Mouse (Mus musculus) cortical plate, adult 2 months (tissue): ENCODE results near the gene Lgals4. TPM values are rescaled to one million over a fixed set of nuclear protein-coding genes. Genes with fewer than 3 reads are reported as not detected.

Source experiments
- H3K27ac ChIP-seq: fragments of 200-500 bp; 2 replicates; pipeline ENCODE4 v1.5.1; 2012; ENCODE audit warnings: low read length, control low read depth, inconsistent platforms; ENCODE audit not compliant: insufficient read depth
- H3K4me1 ChIP-seq: fragments of 200-500 bp; 2 replicates; pipeline ENCODE4 v1.6.1; 2011; ENCODE audit warnings: low read length; ENCODE audit not compliant: control insufficient read depth, insufficient read depth
- H3K4me3 ChIP-seq: fragments of 200-500 bp; 2 replicates; pipeline ENCODE4 v1.5.1; 2011; ENCODE audit warnings: mild to moderate bottlenecking, low read length, control low read depth; ENCODE audit not compliant: insufficient read depth
- CTCF ChIP-seq: fragments of 200-500 bp; IDR thresholded peaks from 2 replicates; pipeline ENCODE4 v1.5.1; 2011; ENCODE audit warnings: mild to moderate bottlenecking, control low read depth, low read length; ENCODE audit not compliant: insufficient read depth; ENCODE audit errors: extremely low read depth
- POLR2A ChIP-seq: fragments of 200-500 bp; IDR thresholded peaks from 2 replicates; pipeline ENCODE4 v1.6.1; 2011; ENCODE audit warnings: mild to moderate bottlenecking, low read length, control low read depth; ENCODE audit not compliant: insufficient read depth; ENCODE audit errors: extremely low read depth
- polyA plus RNA-seq: library from polyadenylated mRNA; depleted of rRNA; stranded (reverse); fragments of >200 nt; gene quantifications from 2 replicates; pipeline ENCODE4 v1.2.3, GENCODE M21; 2012

Lgals4 gene
- polyA plus RNA-seq, 1 experiment, result 9.5 TPM

GRCm38 (mm10) chr7:28820358-28821260 is 13.0 kb upstream of the Lgals4 start:
- Histone ChIP-seq H3K4me1 (peaks cover 15% of the 10 kb centered on the region), H3K27ac (peak overlapping the region; percentile 43; the same call in 1 of the 2 replicates), H3K4me3 (no peak overlapping the region)
- TF ChIP-seq CTCF (no peak), POLR2A (no peak)

- TF ChIP-seq CTCF, result no peak
- TF ChIP-seq POLR2A, result no peak
- Histone ChIP-seq H3K4me1 (peaks cover 15% of the 10 kb centered on the region), H3K27ac (no peak overlapping the region), H3K4me3 (no peak overlapping the region)
Observed at GRCm38 (mm10) chr7:28821261-28821831, 12.3 kb upstream of the Lgals4 start.

- peak; percentile 23; the same call in 1 of the 2 replicates for TF ChIP-seq POLR2A
- no peak for TF ChIP-seq CTCF
- H3K4me1 ChIP-seq, result peaks cover 13% of the 10 kb centered on the region
- no peak overlapping the region for H3K4me3 ChIP-seq
- no peak overlapping the region for H3K27ac ChIP-seq
Observed at GRCm38 (mm10) chr7:28822556-28822955, 11.1 kb upstream of the Lgals4 start.

GRCm38 (mm10) chr7:28822993-28823903 is 10.4 kb upstream of the Lgals4 start:
- Histone ChIP-seq H3K4me3 (no peak overlapping the region), H3K27ac (no peak overlapping the region), H3K4me1 (peaks cover 13% of the 10 kb centered on the region)
- TF ChIP-seq CTCF (no peak), POLR2A (no peak)

GRCm38 (mm10) chr7:28823932-28824331 is 9.7 kb upstream of the Lgals4 start:
- H3K4me3 ChIP-seq, result no peak overlapping the region
- no peak for TF ChIP-seq POLR2A
- peaks cover 13% of the 10 kb centered on the region for H3K4me1 ChIP-seq
- H3K27ac ChIP-seq, result no peak overlapping the region

GRCm38 (mm10) chr7:28824941-28825685 is 8.5 kb upstream of the Lgals4 start, which contains the start of gene Ech1:
Gene Ech1 (plus strand): TSS chr7:28825217.
- peaks cover 13% of the 10 kb centered on the region for H3K4me1 ChIP-seq
- no peak for TF ChIP-seq CTCF
- TF ChIP-seq POLR2A, result peak; percentile 73
- peak within 1 kb of the TSS; percentile 47 for H3K4me3 ChIP-seq
- H3K27ac ChIP-seq, result peak within 1 kb of the TSS; percentile 93

- H3K27ac ChIP-seq, result peak overlapping the region; percentile 85
- peak overlapping the region; percentile 47 for H3K4me3 ChIP-seq
- peaks cover 7% of the 10 kb centered on the region for H3K4me1 ChIP-seq
- no peak for TF ChIP-seq CTCF
- no peak for TF ChIP-seq POLR2A
Observed at GRCm38 (mm10) chr7:28825686-28826401, 7.8 kb upstream of the Lgals4 start.

GRCm38 (mm10) chr7:28826402-28826772 is 7.3 kb upstream of the Lgals4 start:
- TF ChIP-seq POLR2A (no peak), CTCF (no peak)
- Histone ChIP-seq H3K4me1 (peaks cover 3% of the 10 kb centered on the region), H3K4me3 (no peak overlapping the region), H3K27ac (no peak overlapping the region)
